Mouse (Mus musculus) hindbrain, embryonic 10.5 days (tissue): ENCODE results near the gene Pllp. TPM values are rescaled to one million over a fixed set of nuclear protein-coding genes. Genes with fewer than 3 reads are reported as not detected.

Source experiments
- DNase-seq: peaks from one replicate; pipeline ENCODE4 v3.0.0-alpha.2; 2017; ENCODE audit warnings: low spot score
- H3K27ac ChIP-seq: fragments of 300-500 bp; sonication (generic); 2 replicates; pipeline ENCODE4 v1.5.1; 2016; ENCODE audit warnings: mild to moderate bottlenecking, moderate library complexity
- H3K27me3 ChIP-seq: fragments of 300-500 bp; sonication (generic); 2 replicates; pipeline ENCODE4 v1.6.1; 2016; ENCODE audit warnings: mild to moderate bottlenecking; ENCODE audit not compliant: poor library complexity, insufficient read depth, severe bottlenecking
- H3K36me3 ChIP-seq: fragments of 300-500 bp; sonication (generic); 2 replicates; pipeline ENCODE4 v1.6.1; 2016; ENCODE audit warnings: mild to moderate bottlenecking, moderate library complexity
- H3K4me1 ChIP-seq: fragments of 300-500 bp; sonication (generic); replicated peaks from 2 replicates; pipeline ENCODE4 v1.6.1; 2016; ENCODE audit warnings: mild to moderate bottlenecking
- H3K4me3 ChIP-seq: fragments of 300-500 bp; sonication (generic); 2 replicates; pipeline ENCODE4 v1.5.1; 2016; ENCODE audit warnings: mild to moderate bottlenecking, moderate library complexity
- H3K9me3 ChIP-seq: fragments of 300-500 bp; sonication (generic); 2 replicates; pipeline ENCODE4 v1.6.1; 2016; ENCODE audit warnings: mild to moderate bottlenecking, moderate library complexity
- WGBS: fragments of 180-500 bp; shearing (Covaris S2); methylation state at CpG from one replicate; pipeline ENCODE4 v1.1.7; 2016; 5-methylcytosine and 5-hydroxymethylcytosine counted together
- polyA plus RNA-seq: library from polyadenylated mRNA; unstranded; fragments of >200 nt; fragmentation: Nextera tagmentation; extraction: Ambion mirVana; gene quantifications from 2 replicates; pipeline ENCODE4 v1.2.1, GENCODE M21; 2016

The Pllp gene
- polyA plus RNA-seq, 1 experiment from 2014 or later: 0.21 TPM

DNA sequence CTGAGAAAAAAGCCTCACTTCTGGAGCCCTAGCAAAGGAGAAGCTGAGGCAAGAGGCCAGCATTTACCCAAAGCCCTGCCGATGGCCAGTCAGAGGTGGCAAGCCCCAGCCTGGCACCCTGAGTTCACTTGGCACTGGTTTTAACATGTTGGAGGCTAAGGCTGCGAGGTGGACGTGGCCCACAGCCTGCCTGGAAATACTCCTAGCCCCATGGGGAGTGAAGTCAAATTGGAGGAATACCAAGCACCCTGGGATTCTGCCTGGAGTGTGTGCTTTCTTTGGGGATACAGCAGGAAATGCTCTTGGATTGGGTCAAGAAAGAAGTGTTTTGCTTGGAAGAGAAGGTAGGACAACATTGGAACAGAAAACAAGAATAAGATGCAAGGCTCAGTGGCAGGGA is 19.8 kb upstream of the Pllp start:
- Histone ChIP-seq H3K4me1 (0 out of 2 replicates have a peak, but pooled peaks cover 6% of the 10 kb centered on the region), H3K9me3 (no peaks in the 10 kb centered on the region), H3K27ac (no peak overlapping the region), H3K36me3 (no peaks in the 10 kb centered on the region), H3K4me3 (no peak overlapping the region), H3K27me3 (no peaks in the 10 kb centered on the region)
- WGBS: 82% methylated on average over 3 of the region's 3 CpGs
- DNase-seq: no peak

- H3K9me3 ChIP-seq: no peaks in the 10 kb centered on the region
- no peak for DNase-seq
- no peak overlapping the region for H3K4me3 ChIP-seq
- H3K27ac ChIP-seq: no peak overlapping the region
- no peaks in the 10 kb centered on the region for H3K36me3 ChIP-seq
- peaks cover 14% of the 10 kb centered on the region; the same call in 1 of the 2 replicates for H3K4me1 ChIP-seq
- no peaks in the 10 kb centered on the region for H3K27me3 ChIP-seq
- 44% methylated on average over 5 of the region's 5 CpGs for WGBS
Measured at GRCm38 (mm10) chr8:94714556-94714955, 18.5 kb upstream of the Pllp start.

DNA sequence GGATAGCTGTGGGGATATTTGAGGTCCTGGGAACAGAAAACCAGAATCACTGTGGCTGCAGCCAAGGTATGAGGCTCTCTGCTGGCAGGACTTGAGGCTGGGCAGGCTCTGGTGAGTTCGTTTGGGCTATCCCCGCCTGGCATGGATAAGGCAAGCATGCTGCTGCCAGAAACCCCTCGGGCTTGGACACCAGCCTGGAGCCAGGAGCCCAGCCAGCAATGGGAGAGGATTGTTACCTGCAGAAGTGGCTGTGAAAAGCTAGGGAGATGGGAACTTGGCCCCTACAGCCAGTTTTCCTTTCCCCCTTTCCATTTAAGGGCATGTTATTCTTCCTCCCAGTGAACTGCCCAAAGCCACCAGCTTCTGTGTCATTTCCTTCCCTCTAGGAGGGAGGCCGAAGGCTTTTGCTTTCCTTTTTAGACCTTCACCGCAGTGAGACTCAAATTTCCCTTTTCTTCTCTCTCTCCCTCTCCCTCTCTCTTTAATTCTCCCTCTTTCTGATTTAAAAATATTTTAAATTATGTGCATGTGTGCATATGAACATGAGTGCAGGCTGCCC is 15.2 kb upstream of the Pllp start:
- no peak overlapping the region for H3K4me3 ChIP-seq
- no peaks in the 10 kb centered on the region for H3K36me3 ChIP-seq
- peaks cover 17% of the 10 kb centered on the region; the same call in 1 of the 2 replicates for H3K4me1 ChIP-seq
- WGBS: 73% methylated on average over 5 of the region's 5 CpGs
- no peaks in the 10 kb centered on the region for H3K27me3 ChIP-seq
- no peaks in the 10 kb centered on the region for H3K9me3 ChIP-seq
- no peak for DNase-seq
- H3K27ac ChIP-seq: 0 out of 2 replicates have a peak overlapping the region, but pooled peaks have one; percentile 8

DNA sequence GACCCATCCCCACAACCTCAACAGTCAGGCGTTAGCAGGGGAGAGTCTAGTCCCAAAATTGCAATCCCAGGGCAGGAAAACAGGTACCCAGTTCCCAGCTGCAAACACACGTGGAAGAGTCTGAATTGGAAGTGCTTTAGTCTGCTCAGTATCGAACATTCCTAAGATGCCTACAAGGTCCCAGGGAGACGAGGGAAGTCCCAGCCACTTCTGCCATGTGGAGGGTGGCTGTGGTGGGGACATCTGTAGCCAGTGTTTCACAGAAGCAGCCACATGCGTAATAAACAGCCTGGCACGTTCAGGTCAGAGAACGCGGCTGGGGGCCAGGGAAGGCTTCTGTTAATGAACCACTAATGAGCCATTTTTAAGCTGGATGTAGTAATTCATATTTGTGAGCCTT is 14.3 kb upstream of the Pllp start:
- Histone ChIP-seq H3K27ac (no peak overlapping the region), H3K27me3 (peaks cover 7% of the 10 kb centered on the region; the same call in 1 of the 2 replicates), H3K9me3 (no peaks in the 10 kb centered on the region), H3K36me3 (no peaks in the 10 kb centered on the region), H3K4me3 (no peak overlapping the region), H3K4me1 (peaks cover 17% of the 10 kb centered on the region; the same call in 1 of the 2 replicates)
- DNase-seq: no peak
- WGBS: 67% methylated on average over 8 of the region's 8 CpGs

DNA sequence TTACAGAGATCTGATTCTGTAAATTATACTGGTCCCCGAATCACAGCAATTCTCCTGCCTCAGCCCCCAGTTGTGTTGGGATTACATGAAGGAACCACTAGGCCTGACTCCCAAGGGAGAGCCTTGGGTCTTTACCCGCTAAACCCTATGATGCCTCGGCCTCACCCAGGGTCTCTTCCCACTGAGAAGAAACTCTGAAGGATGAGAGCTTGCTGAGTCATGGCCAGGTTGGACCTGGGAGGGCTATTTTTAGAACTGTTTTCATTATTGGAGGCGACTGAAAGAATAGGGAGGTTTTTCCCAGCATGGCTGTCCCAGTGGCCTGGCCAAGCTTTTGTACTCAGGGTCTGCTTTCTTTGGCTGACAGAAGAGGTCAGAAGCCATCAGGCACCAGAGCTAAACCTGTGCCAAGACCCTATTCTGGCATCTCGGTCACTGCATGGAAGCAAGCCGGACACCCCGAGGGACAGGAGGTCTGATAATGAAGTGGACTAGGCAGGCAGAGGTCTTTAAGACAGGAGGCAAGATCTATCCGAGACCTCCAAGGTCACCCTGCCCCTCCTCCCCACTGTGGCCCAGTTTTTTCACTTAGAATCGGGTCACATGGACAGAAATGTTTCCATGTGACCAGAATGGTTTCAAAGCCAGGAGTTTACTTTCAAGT is 10.8 kb upstream of the Pllp start:
- H3K9me3 ChIP-seq: no peaks in the 10 kb centered on the region
- H3K27ac ChIP-seq: no peak overlapping the region
- no peaks in the 10 kb centered on the region for H3K36me3 ChIP-seq
- peaks cover 17% of the 10 kb centered on the region; the same call in 1 of the 2 replicates for H3K4me1 ChIP-seq
- peaks cover 10% of the 10 kb centered on the region; the same call in 1 of the 2 replicates for H3K27me3 ChIP-seq
- WGBS: 77% methylated on average over 9 of the region's 9 CpGs
- DNase-seq: no peak
- H3K4me3 ChIP-seq: no peak overlapping the region

DNA sequence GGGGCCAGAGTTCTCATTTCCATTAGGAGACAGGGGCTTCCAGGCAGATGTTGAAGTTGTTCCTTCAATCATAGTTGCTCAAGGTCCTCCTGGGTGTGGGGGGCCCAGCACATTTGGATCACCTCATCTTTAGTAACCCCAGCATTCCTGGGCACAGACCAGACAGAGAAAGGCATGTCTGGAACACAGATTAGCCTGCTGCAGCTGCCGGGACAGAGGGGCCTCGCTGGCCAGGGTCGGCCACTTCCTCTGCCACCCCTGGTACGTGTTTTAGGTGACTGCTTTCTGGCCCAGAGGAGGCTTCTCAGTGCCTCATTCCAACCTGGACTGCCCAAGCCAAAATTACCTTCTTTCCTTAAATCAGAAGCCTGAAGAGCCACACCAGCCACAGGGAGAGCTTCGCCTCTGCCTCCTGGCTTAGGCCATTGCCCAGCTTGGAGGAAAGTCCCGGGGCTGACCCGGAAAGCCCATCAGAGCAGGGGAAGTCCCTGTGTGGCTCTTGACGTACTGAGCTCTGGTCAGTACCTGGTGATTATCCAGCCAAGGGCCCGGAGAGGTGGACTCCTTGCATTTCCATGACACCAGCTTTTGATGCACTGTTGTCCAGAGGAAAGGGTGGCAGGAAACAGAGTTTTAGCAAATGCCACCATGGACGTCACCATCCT is 9.6 kb upstream of the Pllp start:
- no peak for DNase-seq
- no peak overlapping the region for H3K4me3 ChIP-seq
- 87% methylated on average over 10 of the region's 10 CpGs for WGBS
- H3K9me3 ChIP-seq: no peaks in the 10 kb centered on the region
- peaks cover 10% of the 10 kb centered on the region; the same call in 1 of the 2 replicates for H3K27me3 ChIP-seq
- H3K4me1 ChIP-seq: peaks cover 17% of the 10 kb centered on the region; the same call in 1 of the 2 replicates
- no peak overlapping the region for H3K27ac ChIP-seq
- H3K36me3 ChIP-seq: no peaks in the 10 kb centered on the region

DNA sequence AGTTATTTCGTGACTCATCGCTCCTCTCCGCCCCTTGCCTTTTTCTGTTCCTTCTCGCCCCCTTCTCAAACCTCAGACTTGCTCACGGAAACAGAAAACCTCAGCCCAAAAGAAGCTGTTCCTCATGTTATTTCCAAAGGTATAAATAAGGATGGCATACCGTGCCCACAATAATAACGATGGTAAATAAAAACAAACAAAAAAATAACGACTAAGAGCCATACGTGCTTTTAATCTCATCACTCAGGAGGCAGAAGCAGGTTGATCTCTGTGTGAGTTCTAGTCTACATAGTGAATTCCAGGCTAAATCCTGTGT is 8.5 kb upstream of the Pllp start:
- peaks cover 10% of the 10 kb centered on the region; the same call in 1 of the 2 replicates for H3K27me3 ChIP-seq
- no peak for DNase-seq
- H3K4me3 ChIP-seq: peak overlapping the region; percentile 61
- H3K9me3 ChIP-seq: no peaks in the 10 kb centered on the region
- H3K36me3 ChIP-seq: no peaks in the 10 kb centered on the region
- H3K4me1 ChIP-seq: peaks cover 10% of the 10 kb centered on the region; the same call in 1 of the 2 replicates
- H3K27ac ChIP-seq: peak overlapping the region; percentile 69; the same call in 1 of the 2 replicates
- 20% methylated on average over 9 of the region's 9 CpGs for WGBS

DNA sequence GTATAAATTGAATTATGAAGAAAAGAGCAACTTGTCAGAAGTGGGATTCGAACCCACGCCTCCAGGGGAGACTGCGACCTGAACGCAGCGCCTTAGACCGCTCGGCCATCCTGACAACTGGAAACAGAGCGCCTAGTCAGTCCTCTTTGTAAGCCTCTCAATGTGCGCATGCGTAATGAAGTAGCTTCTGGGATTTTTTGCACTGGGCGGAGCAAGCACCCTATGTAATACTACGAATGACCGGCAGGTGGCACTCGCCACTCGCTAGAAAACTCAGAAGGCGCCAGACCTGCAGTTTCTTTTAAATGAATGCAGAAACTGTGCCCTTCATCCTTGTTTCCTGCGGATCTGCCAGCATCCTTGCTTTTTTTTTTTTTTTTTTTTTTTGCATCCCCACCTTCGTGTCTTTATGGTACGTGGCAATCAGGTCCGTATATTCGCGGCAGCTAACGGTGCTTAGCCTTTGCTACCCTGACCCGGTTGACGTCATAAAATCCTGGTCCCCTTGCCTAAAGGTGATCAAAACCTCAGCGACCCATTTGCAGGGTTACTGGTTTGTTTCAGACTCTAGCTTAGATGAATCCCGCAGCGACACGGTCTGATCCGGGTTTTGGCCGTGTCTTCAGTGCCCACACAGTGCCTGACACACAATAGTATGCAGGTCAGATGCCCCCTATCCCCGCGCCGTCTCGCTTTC is 8.0 kb upstream of the Pllp start:
- peaks cover 10% of the 10 kb centered on the region; the same call in 1 of the 2 replicates for H3K27me3 ChIP-seq
- no peaks in the 10 kb centered on the region for H3K9me3 ChIP-seq
- WGBS: under 1% methylated on average over 35 of the region's 35 CpGs

GRCm38 (mm10) chr8:94702844-94703813 is 7.1 kb upstream of the Pllp start:
- no peaks in the 10 kb centered on the region for H3K9me3 ChIP-seq
- WGBS: under 1% methylated on average over 35 of the region's 35 CpGs
- DNase-seq: peak; percentile 87
- H3K4me3 ChIP-seq: peak overlapping the region; percentile 57
- H3K4me1 ChIP-seq: peaks cover 6% of the 10 kb centered on the region; the same call in 1 of the 2 replicates
- H3K27me3 ChIP-seq: peaks cover 18% of the 10 kb centered on the region
- H3K27ac ChIP-seq: peak overlapping the region; percentile 31; the same call in 1 of the 2 replicates
- no peaks in the 10 kb centered on the region for H3K36me3 ChIP-seq

More for the DNA sequence above, 8.0 kb upstream of the Pllp start:
- peak overlapping the region; percentile 61 for H3K4me3 ChIP-seq
- H3K4me1 ChIP-seq: peaks cover 6% of the 10 kb centered on the region; the same call in 1 of the 2 replicates
- peak overlapping the region; percentile 69; the same call in 1 of the 2 replicates for H3K27ac ChIP-seq
- H3K36me3 ChIP-seq: no peaks in the 10 kb centered on the region
- DNase-seq: peak; percentile 98

DNA sequence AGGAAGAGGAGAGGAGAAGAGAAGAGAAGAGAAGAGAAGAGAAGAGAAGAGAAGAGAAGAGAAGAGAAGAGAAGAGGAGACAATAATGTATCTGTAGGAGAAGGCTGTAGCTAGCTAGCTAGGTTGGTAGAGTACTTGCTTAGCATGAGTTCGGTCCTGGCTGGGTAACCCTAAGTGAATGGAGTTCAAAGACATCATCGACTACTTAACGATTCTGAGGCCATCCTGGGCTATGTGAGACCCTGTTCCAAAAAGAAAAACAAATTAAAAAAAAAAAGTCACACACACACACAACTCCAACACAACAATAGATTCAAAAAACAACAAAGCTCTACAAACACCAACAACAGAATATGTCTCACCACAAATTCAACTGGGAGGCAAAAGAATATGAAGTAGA is 6.1 kb upstream of the Pllp start:
- no peaks in the 10 kb centered on the region for H3K36me3 ChIP-seq
- no peaks in the 10 kb centered on the region for H3K9me3 ChIP-seq
- H3K27me3 ChIP-seq: peaks cover 28% of the 10 kb centered on the region
- peak overlapping the region; percentile 57; the same call in 1 of the 2 replicates for H3K4me3 ChIP-seq
- no peak overlapping the region for H3K27ac ChIP-seq
- WGBS: 76% methylated on average over 3 of the region's 3 CpGs
- H3K4me1 ChIP-seq: peaks cover 6% of the 10 kb centered on the region; the same call in 1 of the 2 replicates
- no peak for DNase-seq

DNA sequence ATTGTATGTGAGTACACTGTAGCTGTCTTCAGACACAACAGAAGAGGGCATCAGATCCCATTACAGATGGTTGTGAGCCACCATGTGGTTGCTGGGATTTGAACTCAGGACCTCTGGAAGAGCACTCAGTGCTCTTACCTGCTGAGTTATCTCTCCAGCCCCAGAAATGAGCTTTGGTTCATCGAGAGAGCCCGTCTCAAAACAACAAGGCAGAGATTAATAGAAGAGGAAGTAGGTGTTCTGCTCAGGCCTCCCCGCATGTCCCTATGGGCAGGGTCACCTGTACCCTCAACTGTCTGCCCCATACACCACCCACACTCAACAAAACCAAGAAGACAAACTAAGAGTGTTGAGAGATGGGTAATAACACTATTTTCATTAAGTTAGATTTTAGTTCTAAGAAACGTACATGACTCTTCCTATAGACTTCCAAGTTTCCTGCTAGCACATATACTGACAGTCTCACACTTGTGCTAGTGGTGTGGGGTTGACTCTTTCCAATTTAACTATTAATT is 4.4 kb upstream of the Pllp start:
- H3K4me3 ChIP-seq: no peak overlapping the region
- H3K27ac ChIP-seq: no peak overlapping the region
- no peaks in the 10 kb centered on the region for H3K9me3 ChIP-seq
- 87% methylated on average over 4 of the region's 4 CpGs for WGBS
- no peaks in the 10 kb centered on the region for H3K36me3 ChIP-seq
- peaks cover 17% of the 10 kb centered on the region for H3K4me1 ChIP-seq
- DNase-seq: no peak
- H3K27me3 ChIP-seq: peaks cover 39% of the 10 kb centered on the region
